Mouse (Mus musculus): ENCODE measurements around the gene Ranbp9.

DNA sequence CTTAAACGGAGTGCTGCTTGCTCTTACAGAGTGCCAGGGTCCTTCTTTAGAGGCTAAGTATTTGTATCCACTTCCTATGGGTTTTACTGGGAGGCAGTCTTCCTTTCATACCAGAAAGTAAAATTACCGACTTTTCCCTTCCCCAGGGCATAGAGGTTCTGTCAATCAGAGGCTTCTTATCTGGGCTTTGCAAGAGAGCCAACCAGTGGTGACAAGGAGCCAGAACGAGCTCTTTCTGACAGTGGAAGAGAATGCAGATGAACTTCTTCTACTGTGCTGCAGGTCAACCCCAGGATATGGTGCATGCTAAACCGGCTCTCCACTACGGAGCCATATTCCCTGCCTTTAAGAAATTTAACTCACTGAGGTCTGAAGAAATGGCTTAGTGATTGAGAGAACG lies 120.5 kb downstream of the Ranbp9 start:
- TF ChIP-seq POLR2A (IDR thresholded peaks at IDR 0.05; ENCODE audit: borderline replicate concordance, low read depth, low read length) = no peak
- TF ChIP-seq CTCF (IDR thresholded peaks at IDR 0.05; ENCODE audit: low read depth, low read length) = no peak
